Comparison of ENCODE assay signal across 8 mouse cellular contexts in genomic region chr2:92182146-92182756, GRCm38 (mm10).
A peak's percentile ranks its signal among the peaks of the same experiment; 100 is the strongest.
DNase-seq lines count a peak whose midpoint lies in the region; ATAC-seq and TF ChIP-seq lines count a peak whose summit lies in the region.

No protein-coding gene starts in this region.

- H3K27ac ChIP-seq in gastrocnemius, adult 2 months = peak overlapping the region; percentile 96
- peak overlapping the region; percentile 100 for H3K27ac ChIP-seq in forebrain, embryonic 15.5 days (replicated peaks)
- H3K27ac ChIP-seq in liver, postnatal 0 days (ENCODE audit: low read depth) = peak overlapping the region; percentile 97

- WGBS in forebrain, embryonic 15.5 days = 2% methylated on average over 11 of the region's 11 CpGs
- WGBS in liver, postnatal 0 days (ENCODE audit: insufficient replicate concordance) = 12% methylated on average over 11 of the region's 11 CpGs

- intact Hi-C loops in gastrocnemius, adult 2 months (cut with DNase I) = loop anchor here (2.0 to 10.0 kb wide), 4 partner anchors 123 to 255 kb away; no protein-coding TSS in a partner anchor
- intact Hi-C loops in gastrocnemius, postnatal 14 days (cut with DNase I; ENCODE audit: low total_unique reads) = no loop called here
- intact Hi-C loops in gastrocnemius, postnatal 36 days (cut with DNase I) = loop anchor here (5.0 to 10.0 kb wide), 3 partner anchors 120 to 255 kb away; no protein-coding TSS in a partner anchor

- no peak for ATAC-seq in forebrain, embryonic 15.5 days (replicated peaks)
- no peak for ATAC-seq in liver, postnatal 0 days

- no peak overlapping the region for H3ac ChIP-seq in C2C12 (ENCODE audit: control insufficient read depth, insufficient read length, low read depth)

- peak overlapping the region; percentile 94 for H3K4me3 ChIP-seq in gastrocnemius, adult 2 months
- H3K4me3 ChIP-seq in C2C12 (ENCODE audit: insufficient read depth, poor library complexity, severe bottlenecking) = peak overlapping the region; percentile 74
- H3K4me3 ChIP-seq in forebrain, embryonic 15.5 days = peak overlapping the region; percentile 94
- peak overlapping the region; percentile 72 for H3K4me3 ChIP-seq in liver, postnatal 0 days (ENCODE audit: low read depth, low read length)

- no peak for TF ChIP-seq CTCF in gastrocnemius, adult 2 months (IDR thresholded peaks at IDR 0.05)
- no peak for TF ChIP-seq CTCF in C2C12 (IDR thresholded peaks at IDR 0.05; ENCODE audit: control insufficient read depth, insufficient read depth, insufficient read length)
- TF ChIP-seq CTCF in liver, postnatal 0 days (IDR thresholded peaks at IDR 0.05; ENCODE audit: low read depth) = no peak

- peaks cover 24% of the 10 kb centered on the region for H3K4me1 ChIP-seq in forebrain, embryonic 15.5 days
- H3K4me1 ChIP-seq in liver, postnatal 0 days (ENCODE audit: insufficient read depth) = peaks cover 11% of the 10 kb centered on the region

- no peak for DNase-seq in gastrocnemius, adult 2 months
- DNase-seq in gastrocnemius, postnatal 14 days = no peak
- no peak for DNase-seq in liver, postnatal 0 days
- no peak for DNase-seq in adrenal gland, postnatal 25 days
- DNase-seq in adrenal gland, adult 8-10 months = no peak
- no peak for DNase-seq in gastrocnemius, postnatal 36 days

- no peaks in the 10 kb centered on the region for H3K36me3 ChIP-seq in C2C12 (ENCODE audit: control insufficient read depth, insufficient read depth)
- H3K36me3 ChIP-seq in forebrain, embryonic 15.5 days = no peaks in the 10 kb centered on the region
- no peaks in the 10 kb centered on the region for H3K36me3 ChIP-seq in liver, postnatal 0 days (replicated peaks; ENCODE audit: insufficient read depth, low read length)

- peak overlapping the region; percentile 87 for H3K9ac ChIP-seq in forebrain, embryonic 15.5 days (replicated peaks)
- H3K9ac ChIP-seq in liver, postnatal 0 days (replicated peaks) = peak overlapping the region; percentile 88

- peaks cover 21% of the 10 kb centered on the region for H3K79me2 ChIP-seq in C2C12 (ENCODE audit: control insufficient read depth, insufficient read depth)

- peak overlapping the region; percentile 96 for H3K4me2 ChIP-seq in forebrain, embryonic 15.5 days (replicated peaks)
- H3K4me2 ChIP-seq in liver, postnatal 0 days (ENCODE audit: low read depth, low read length) = peak overlapping the region; percentile 98

- no peak for TF ChIP-seq EP300 in liver, postnatal 0 days (IDR thresholded peaks at IDR 0.05; ENCODE audit: low read depth)

- no peaks in the 10 kb centered on the region for H3K9me3 ChIP-seq in forebrain, embryonic 15.5 days
- H3K9me3 ChIP-seq in liver, postnatal 0 days (ENCODE audit: low read length) = no peaks in the 10 kb centered on the region

- no peaks in the 10 kb centered on the region for H3K27me3 ChIP-seq in C2C12 (ENCODE audit: control insufficient read depth, insufficient read depth, insufficient read length)
- no peaks in the 10 kb centered on the region for H3K27me3 ChIP-seq in forebrain, embryonic 15.5 days
- H3K27me3 ChIP-seq in liver, postnatal 0 days (ENCODE audit: insufficient read depth, low read length) = no peaks in the 10 kb centered on the region

- peaks cover 3% of the 10 kb centered on the region for H3K79me3 ChIP-seq in C2C12 (ENCODE audit: low read depth)

TF ChIP-seq in C2C12, 6 proteins besides CTCF, POLR2A, EP300 and RAD21:
- TF ChIP-seq USF1 (IDR thresholded peaks at IDR 0.05; ENCODE audit: low read depth) = no peak
- TF ChIP-seq MYOD1 (IDR thresholded peaks at IDR 0.05; ENCODE audit: control insufficient read depth, insufficient read length, low read depth) = no peak
- TF ChIP-seq MAX (IDR thresholded peaks at IDR 0.05) = no peak
- TF ChIP-seq MYOG (IDR thresholded peaks at IDR 0.05; ENCODE audit: control insufficient read depth, extremely low read depth, insufficient read length) = no peak
- TF ChIP-seq FOSL1 (IDR thresholded peaks at IDR 0.05; ENCODE audit: insufficient read depth, low read length, poor library complexity, severe bottlenecking) = no peak
- no peak for TF ChIP-seq CEBPB (IDR thresholded peaks at IDR 0.05; ENCODE audit: low read depth)
